Mouse (Mus musculus): ENCODE data around the gene Mcur1.

GRCm38 (mm10) chr13:43583504-43583903 is 23.5 kb upstream of the Mcur1 start:
- TF ChIP-seq CTCF (IDR thresholded peaks at IDR 0.05; ENCODE audit: borderline replicate concordance, insufficient read depth, low read depth, low read length), result no peak
- TF ChIP-seq POLR2A (IDR thresholded peaks at IDR 0.05; ENCODE audit: borderline replicate concordance, insufficient read depth, low read length), result no peak

Data from cerebellum, adult 2 months (tissue).